Mouse (Mus musculus): ENCODE measurements at regions not wholly inside any gene's neighbourhood (a gene's known extent, or its start where the extent isn't known, plus 50 kb on each side); places are given as distances from the start of the nearest gene placed in this dataset.

DNA sequence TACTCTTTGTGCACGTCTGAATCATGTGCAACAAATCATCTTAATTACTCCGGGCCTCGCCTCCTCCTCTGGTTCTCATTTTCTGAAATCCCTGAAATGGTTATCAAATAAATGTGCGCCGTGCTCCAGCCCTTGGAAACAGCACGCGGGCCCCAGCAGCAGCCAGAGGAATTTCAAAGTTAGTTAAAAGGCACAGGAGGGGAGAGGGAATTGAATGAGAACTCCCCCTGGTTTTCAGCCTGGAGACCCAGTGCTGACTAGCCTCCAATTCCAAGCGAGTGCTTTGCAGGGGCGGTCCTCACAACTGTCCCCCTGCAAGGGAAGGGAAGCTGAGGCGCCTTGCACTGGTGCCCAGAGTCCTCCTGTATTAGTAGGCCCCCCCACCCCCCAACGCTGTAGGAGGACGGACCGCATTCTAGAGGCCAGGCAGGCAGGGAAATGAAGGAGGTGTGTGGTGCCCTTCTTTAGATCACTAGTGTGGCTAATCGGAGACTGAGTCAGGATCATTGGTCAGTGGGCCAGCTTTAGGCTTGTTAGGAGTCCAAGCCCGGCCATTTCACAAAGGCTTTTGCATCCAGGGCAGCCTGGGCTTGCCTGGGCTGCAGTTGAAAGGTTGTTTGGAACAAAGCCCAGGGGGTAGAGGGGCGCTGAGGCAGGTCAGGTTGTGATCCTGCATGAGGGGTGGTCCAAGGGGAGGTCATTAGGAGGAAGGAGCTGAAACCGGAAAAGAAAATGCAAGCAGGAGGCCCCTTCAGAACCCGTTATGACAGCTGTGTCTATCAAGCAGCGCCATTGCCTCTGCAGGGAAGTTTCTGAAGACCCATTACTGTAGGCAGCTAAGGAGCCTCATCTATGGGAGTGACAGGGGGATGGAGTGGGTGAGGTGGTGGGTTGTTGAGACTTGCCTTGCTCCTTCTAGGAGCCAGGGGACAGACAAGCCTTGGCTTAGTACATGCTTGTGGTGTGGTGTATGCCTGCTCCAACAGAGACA, 80.3 kb upstream of the Igfbp7 start:
- no peak for TF ChIP-seq CTCF (IDR thresholded peaks at IDR 0.05; ENCODE audit: extremely low read depth, insufficient read length, insufficient replicate concordance, low read depth, low read length)
- no peak for TF ChIP-seq POLR2A (IDR thresholded peaks at IDR 0.05; ENCODE audit: low read depth, low read length)

Data from small intestine, adult 2 months (tissue).